Mouse (Mus musculus) CH12.LX (cell line): ENCODE measurements around the gene Arpc5l. TPM values are rescaled to one million over a fixed set of nuclear protein-coding genes. Genes with fewer than 3 reads are reported as not detected.

ENCODE experiments used
- DNase-seq: peaks from one replicate; pipeline ENCODE4 v3.0.0-alpha.2; 2013; ENCODE audit errors: extremely low read depth
- H3K27ac ChIP-seq: 2 replicates; pipeline ENCODE4 v1.5.1; 2012; ENCODE audit warnings: low read depth, mild to moderate bottlenecking, control low read depth, moderate library complexity; ENCODE audit not compliant: insufficient read depth
- H3K27me3 ChIP-seq: replicated peaks from 2 replicates; pipeline ENCODE3; 2012; ENCODE audit warnings: inconsistent platforms
- H3K36me3 ChIP-seq, 2 experiments: replicated peaks in 1 of 2; 2 replicates each; pipeline versions ENCODE3 to v1.6.1; 2012; ENCODE audit warnings: inconsistent platforms in 1 of 2, low read length in 1 of 2, mild to moderate bottlenecking in 1 of 2, mixed read lengths in 1 of 2, moderate library complexity in 1 of 2; ENCODE audit not compliant: control insufficient read depth in 1 of 2, insufficient read depth in 1 of 2
- H3K4me1 ChIP-seq, 2 experiments: 2 replicates each; pipeline ENCODE4 v1.6.1; 2012; ENCODE audit warnings: inconsistent platforms in 1 of 2, moderate library complexity in 1 of 2; ENCODE audit not compliant: insufficient read depth in 2 of 2, control insufficient read depth in 1 of 2
- H3K4me2 ChIP-seq: 2 replicates; pipeline ENCODE4 v1.6.1; 2012; ENCODE audit warnings: low read depth, mild to moderate bottlenecking, control low read depth; ENCODE audit not compliant: poor library complexity, insufficient read depth, severe bottlenecking
- H3K4me3 ChIP-seq, 3 experiments: fragments of 150-350 bp in 1 of 3; sonication (generic) in 1 of 3; replicated peaks in 1 of 3; 2 replicates each; pipeline versions ENCODE3 to v1.5.1; 2011 to 2012; ENCODE audit warnings: low read depth in 2 of 3, low read length in 2 of 3, mild to moderate bottlenecking in 2 of 3, moderate library complexity in 2 of 3, control low read depth in 1 of 3, improper control_type of control experiment in 1 of 3, inconsistent platforms in 1 of 3, mixed read lengths in 1 of 3; ENCODE audit not compliant: poor library complexity in 1 of 3
- H3K79me2 ChIP-seq: replicated peaks from 2 replicates; pipeline ENCODE4 v1.6.1; 2012; ENCODE audit warnings: mild to moderate bottlenecking, moderate library complexity; ENCODE audit not compliant: control insufficient read depth, poor library complexity, insufficient read depth, severe bottlenecking; ENCODE audit errors: extremely low read depth
- H3K9ac ChIP-seq: 2 replicates; pipeline ENCODE4 v1.6.1; 2012; ENCODE audit warnings: low read depth, mild to moderate bottlenecking, control low read depth, moderate library complexity; ENCODE audit not compliant: insufficient read depth
- H3K9me3 ChIP-seq: replicated peaks from 2 replicates; pipeline ENCODE3; 2012; ENCODE audit warnings: low read length, inconsistent platforms, mixed read lengths
- BHLHE40 ChIP-seq: IDR thresholded peaks from 2 replicates; pipeline ENCODE4 v1.6.1; 2011; ENCODE audit warnings: mild to moderate bottlenecking, low read depth, low read length, improper control_type of control experiment
- ELF1 ChIP-seq: IDR thresholded peaks from 2 replicates; pipeline ENCODE4 v1.6.1; 2014; ENCODE audit warnings: low read depth, mild to moderate bottlenecking, inconsistent platforms, low read length, improper control_type of control experiment
- IRF4 ChIP-seq: IDR thresholded peaks from 2 replicates; pipeline ENCODE4 v1.6.1; 2014; ENCODE audit warnings: low read depth, mild to moderate bottlenecking, inconsistent platforms, low read length, improper control_type of control experiment
- JUND ChIP-seq: conservative IDR thresholded peaks from 2 replicates; pipeline ENCODE4 v1.6.1; 2011; ENCODE audit warnings: low read depth, low read length, improper control_type of control experiment
- NRF1 ChIP-seq: IDR thresholded peaks from 2 replicates; pipeline ENCODE4 v1.6.1; 2014; ENCODE audit warnings: low read depth, mild to moderate bottlenecking, inconsistent platforms, low read length, improper control_type of control experiment, moderate library complexity
- PAX5 ChIP-seq: IDR thresholded peaks from 2 replicates; pipeline ENCODE4 v1.6.1; 2012; ENCODE audit warnings: low read length, inconsistent platforms, mixed read lengths
- POLR2A ChIP-seq: IDR thresholded peaks from 2 replicates; pipeline ENCODE4 v1.6.1; 2011; ENCODE audit warnings: low read depth, mild to moderate bottlenecking, improper control_type of control experiment, low read length
- TBP ChIP-seq: conservative IDR thresholded peaks from 2 replicates; pipeline ENCODE4 v1.6.1; 2011; ENCODE audit warnings: low read depth, low read length, improper control_type of control experiment
- UBTF ChIP-seq: IDR thresholded peaks from 2 replicates; pipeline ENCODE4 v1.6.1; 2012; ENCODE audit warnings: low read depth, mild to moderate bottlenecking, inconsistent platforms, low read length, improper control_type of control experiment, moderate library complexity
- USF1 ChIP-seq: IDR thresholded peaks from 2 replicates; pipeline ENCODE4 v1.6.1; 2014; ENCODE audit warnings: low read depth, mild to moderate bottlenecking, inconsistent platforms, low read length, improper control_type of control experiment
- USF2 ChIP-seq: conservative IDR thresholded peaks from 2 replicates; pipeline ENCODE4 v1.6.1; 2011; ENCODE audit warnings: low read depth, low read length, improper control_type of control experiment
- ZC3H11A ChIP-seq: IDR thresholded peaks from 2 replicates; pipeline ENCODE4 v1.6.1; 2012; ENCODE audit warnings: low read depth, mild to moderate bottlenecking, inconsistent platforms, low read length, improper control_type of control experiment
- ZKSCAN1 ChIP-seq: IDR thresholded peaks from 2 replicates; pipeline ENCODE4 v1.6.1; 2012; ENCODE audit warnings: low read depth, inconsistent platforms, low read length, improper control_type of control experiment, borderline replicate concordance
- ZMIZ1 ChIP-seq: IDR thresholded peaks from 2 replicates; pipeline ENCODE4 v1.6.1; 2012; ENCODE audit warnings: low read depth, mild to moderate bottlenecking, inconsistent platforms, low read length, improper control_type of control experiment
- ZNF384 ChIP-seq: IDR thresholded peaks from 2 replicates; pipeline ENCODE4 v1.6.1; 2012; ENCODE audit warnings: low read depth, low read length, improper control_type of control experiment, inconsistent platforms
- dilution Hi-C: fragments of 300-500 bp; cut with MboI; formaldehyde crosslinking; loops from 2 replicates; pipeline ENCODE4 v1.14.3; 2020; ENCODE audit warnings: low sequenced_read_pairs; ENCODE audit not compliant: extremely low pct_unique_long_range_greater_than_20kb, extremely low pct_ligation_motif_present
- in situ Hi-C: fragments of 300-500 bp; cut with MboI; formaldehyde crosslinking; loops from 3 replicates; pipeline ENCODE4 v1.14.3; 2019; ENCODE audit warnings: low sequenced_read_pairs, low pct_ligation_motif_present, low pct_unique_long_range_greater_than_20kb, mixed read lengths
- polyA plus RNA-seq: library from polyadenylated mRNA; unstranded; fragments of >175 nt; gene quantifications from 2 replicates; pipeline ENCODE4 v1.2.1, GENCODE M21; 2012; ENCODE audit warnings: low read depth; ENCODE audit not compliant: insufficient read length
- total RNA-seq, 2 experiments: library from RNA; depleted of rRNA; stranded (reverse); fragments of 300-350 nt in 1 of 2; fragments of >200 nt in 1 of 2; gene quantifications; 2 replicates each; pipeline ENCODE4 v1.2.3; 2012 to 2014

Gene Arpc5l
- total and polyA plus RNA-seq, 3 experiments = 139 to 300 (median 212) TPM

GRCm38 (mm10) chr2:38974171-38974570 is 31.0 kb upstream of the Arpc5l start:
- no peaks in the 10 kb centered on the region for H3K36me3 ChIP-seq
- no peaks in the 10 kb centered on the region for H3K79me2 ChIP-seq
- no peak overlapping the region for H3K4me3 ChIP-seq
- TF ChIP-seq ZNF384 = peak; percentile 63
- no peak for TF ChIP-seq JUND
- in situ Hi-C loops (no loop called here), dilution Hi-C loops (no loop called here)
- peaks cover 2 to 20% of the 10 kb centered on the region in 2 experiments; a peak in 3 of 4 replicates for H3K4me1 ChIP-seq
- no peak overlapping the region for H3K9ac ChIP-seq
- no peaks in the 10 kb centered on the region for H3K9me3 ChIP-seq
- H3K27me3 ChIP-seq = no peaks in the 10 kb centered on the region
- peak; percentile 39 for DNase-seq
- peak overlapping the region; percentile 32 for H3K4me2 ChIP-seq
- no peak overlapping the region for H3K27ac ChIP-seq

GRCm38 (mm10) chr2:38975181-38975580 is 30.0 kb upstream of the Arpc5l start:
- peaks cover 2 to 20% of the 10 kb centered on the region in 2 experiments; a peak in 3 of 4 replicates for H3K4me1 ChIP-seq
- H3K4me2 ChIP-seq = no peak overlapping the region
- in situ Hi-C loops = no loop called here
- H3K36me3 ChIP-seq = no peaks in the 10 kb centered on the region
- no peak for DNase-seq
- H3K27ac ChIP-seq = no peak overlapping the region
- H3K79me2 ChIP-seq = no peaks in the 10 kb centered on the region
- no peaks in the 10 kb centered on the region for H3K9me3 ChIP-seq
- no peak overlapping the region for H3K4me3 ChIP-seq
- no peaks in the 10 kb centered on the region for H3K27me3 ChIP-seq
- TF ChIP-seq BHLHE40 (no peak), USF1 (no peak), JUND (no peak), ELF1 (no peak), ZNF384 (no peak), NRF1 (no peak), PAX5 (no peak), TBP (no peak), ZMIZ1 (no peak), ZC3H11A (no peak), IRF4 (no peak), ZKSCAN1 (no peak), POLR2A (no peak), USF2 (no peak), UBTF (no peak)
- H3K9ac ChIP-seq = no peak overlapping the region
- dilution Hi-C loops = no loop called here
